Mouse (Mus musculus): Measurements from ENCODE around the gene Adck2.

DNA sequence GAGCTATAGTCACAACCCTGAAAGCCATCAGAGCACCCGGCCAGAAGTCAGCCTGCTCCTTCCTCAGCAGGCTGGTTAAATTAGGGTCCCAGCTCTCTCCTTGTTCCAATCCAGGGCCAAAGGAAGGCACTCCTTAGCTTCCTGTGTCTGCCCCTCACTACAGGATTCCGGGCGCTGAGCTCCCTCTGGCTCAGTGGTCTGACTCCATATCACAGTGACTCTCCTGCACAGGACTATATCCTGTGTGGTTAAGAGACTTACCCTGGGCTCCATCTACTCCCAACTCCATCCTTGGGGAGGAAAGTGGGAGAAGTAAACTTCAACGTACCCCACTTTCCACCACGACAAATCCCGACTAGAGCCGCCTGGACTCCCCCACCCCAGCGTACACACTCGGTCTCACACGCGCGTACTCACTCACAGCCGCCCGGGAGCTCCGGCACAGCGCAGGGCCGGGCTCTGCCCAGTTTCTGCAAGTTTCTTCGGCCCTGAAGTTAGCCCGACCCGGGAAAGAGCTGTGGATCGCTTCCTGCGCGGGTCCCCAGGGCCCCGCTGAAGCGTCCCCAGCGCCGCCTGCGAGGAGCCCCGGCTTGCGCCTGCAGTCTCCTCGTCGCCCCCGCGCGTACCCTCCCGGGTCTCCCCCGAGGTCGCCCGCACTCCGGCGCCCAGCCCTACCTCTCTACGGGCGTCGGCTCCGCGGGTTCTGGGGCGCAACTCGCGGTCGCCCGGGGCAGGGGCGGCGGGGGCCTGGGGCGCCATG is 16.6 kb upstream of the Adck2 start:
- TF ChIP-seq GATA1 (IDR thresholded peaks at IDR 0.05; ENCODE audit: borderline replicate concordance, low read length) (no peak), FLI1 (IDR thresholded peaks at IDR 0.05; ENCODE audit: low read length) (no peak)
